Mouse (Mus musculus) olfactory bulb, adult 2 months (tissue): Measurements from ENCODE around the gene Tac1. TPM values are rescaled to one million over a fixed set of nuclear protein-coding genes. Genes with fewer than 3 reads are reported as not detected.
"Not testable (repeated sequence)": the region's sequence is repeated elsewhere in the genome, so short reads cannot be mapped to it uniquely, and the experiment has no call there.

ENCODE experiments used
- H3K27ac ChIP-seq: fragments of 200-500 bp; 2 replicates; pipeline ENCODE4 v1.5.1; 2012; ENCODE audit warnings: low read depth, low read length; ENCODE audit not compliant: insufficient read depth
- H3K4me1 ChIP-seq: fragments of 200-500 bp; 2 replicates; pipeline ENCODE4 v1.6.1; 2012; ENCODE audit warnings: low read length; ENCODE audit not compliant: control insufficient read depth, insufficient read depth
- H3K4me3 ChIP-seq: fragments of 200-500 bp; 2 replicates; pipeline ENCODE4 v1.5.1; 2012; ENCODE audit warnings: mild to moderate bottlenecking, low read depth, low read length, moderate library complexity; ENCODE audit not compliant: insufficient read depth
- CTCF ChIP-seq: fragments of 200-500 bp; IDR thresholded peaks from 2 replicates; pipeline ENCODE4 v1.5.1; 2012; ENCODE audit warnings: low read depth, mild to moderate bottlenecking, low read length, moderate library complexity; ENCODE audit not compliant: insufficient read depth
- POLR2A ChIP-seq: fragments of 200-500 bp; IDR thresholded peaks from 2 replicates; pipeline ENCODE4 v1.6.1; 2012; ENCODE audit warnings: mild to moderate bottlenecking, low read depth, low read length, moderate library complexity; ENCODE audit not compliant: insufficient read depth
- WGBS: fragments of 180-500 bp; shearing (Covaris S2); methylation state at CpG from one replicate; pipeline ENCODE4 v1.1.7; 2018; 5-methylcytosine and 5-hydroxymethylcytosine counted together
- polyA plus RNA-seq: library from polyadenylated mRNA; stranded (reverse); fragments of >200 nt; gene quantifications from 2 replicates; pipeline ENCODE4 v1.2.4, GENCODE M21; 2012; ENCODE audit warnings: low replicate concordance; ENCODE audit not compliant: missing spikeins, insufficient read depth, insufficient read length

Tac1 gene
- polyA plus RNA-seq, 1 experiment = not detected

- no peak for TF ChIP-seq CTCF
- TF ChIP-seq POLR2A = no peak
- no peaks in the 10 kb centered on the region for H3K4me1 ChIP-seq
- 76% methylated on average over 2 of the region's 2 CpGs for WGBS
- no peak overlapping the region for H3K4me3 ChIP-seq
- no peak overlapping the region for H3K27ac ChIP-seq
Observed at GRCm38 (mm10) chr6:7600228-7600627, 45.5 kb downstream of the Tac1 start.

GRCm38 (mm10) chr6:7601353-7602094 is 46.8 kb downstream of the Tac1 start:
- H3K4me1 ChIP-seq = no peaks in the 10 kb centered on the region
- no peak for TF ChIP-seq POLR2A
- TF ChIP-seq CTCF = no peak
- H3K27ac ChIP-seq = no peak overlapping the region
- WGBS = 73% methylated on average over 4 of the region's 4 CpGs
- no peak overlapping the region for H3K4me3 ChIP-seq

DNA sequence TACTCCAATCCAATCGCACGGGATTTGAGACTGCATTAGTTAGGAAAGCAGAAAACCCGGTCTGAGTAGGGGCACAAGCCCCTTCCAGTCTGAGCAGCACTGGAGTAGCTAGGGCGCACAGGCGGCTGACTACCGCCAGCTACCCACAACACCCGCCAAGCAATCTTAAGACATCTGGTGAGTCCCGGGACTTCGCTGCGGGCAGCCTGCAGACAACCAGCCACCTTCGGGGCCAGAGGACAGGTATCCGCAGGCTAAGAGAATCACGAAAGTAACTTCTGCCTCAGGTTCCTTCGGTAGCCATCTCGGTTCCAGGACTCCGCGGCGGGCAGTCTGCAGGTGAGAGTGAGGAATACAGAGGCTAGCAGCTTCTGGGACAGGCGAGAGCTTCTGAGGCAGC is 59.0 kb downstream of the Tac1 start:
- not testable (repeated sequence) for H3K4me3 ChIP-seq, H3K4me1 ChIP-seq, H3K27ac ChIP-seq
- WGBS = 96% methylated on average over 19 of the region's 19 CpGs

Other genes starting within 250 kb of the Tac1 start
- gene Asns, start 138.4 kb downstream of the Tac1 start, polyA plus RNA-seq = not detected in 2 replicates